Mouse (Mus musculus) left cerebral cortex, adult 11 months (tissue): Measurements from ENCODE around the gene Exog.

ENCODE experiments used
- DNase-seq: peaks from one replicate; pipeline ENCODE4 v3.0.0; 2022; ENCODE audit warnings: low spot score

Gene Exog

GRCm38 (mm10) chr9:119460410-119460809 is 15.7 kb downstream of the Exog start:
- DNase-seq, result peak; percentile 47

GRCm38 (mm10) chr9:119465056-119465455 is 20.3 kb downstream of the Exog start:
- DNase-seq, result no peak

- DNase-seq, result no peak
Observed at GRCm38 (mm10) chr9:119465595-119465994, 20.9 kb downstream of the Exog start.

- DNase-seq, result no peak
Observed at GRCm38 (mm10) chr9:119469691-119470353, 25.1 kb downstream of the Exog start.

GRCm38 (mm10) chr9:119472412-119472918 is 27.7 kb downstream of the Exog start:
- no peak for DNase-seq

- DNase-seq, result no peak
Observed at GRCm38 (mm10) chr9:119473011-119473410, 28.3 kb downstream of the Exog start.

- DNase-seq, result no peak
Observed at GRCm38 (mm10) chr9:119473608-119474164, 28.9 kb downstream of the Exog start.

- no peak for DNase-seq
Observed at GRCm38 (mm10) chr9:119474717-119475611, 30.2 kb downstream of the Exog start.

- no peak for DNase-seq
Observed at GRCm38 (mm10) chr9:119477754-119478153, 33.0 kb downstream of the Exog start.

- no peak for DNase-seq
Observed at GRCm38 (mm10) chr9:119478345-119478744, 33.6 kb downstream of the Exog start.

- no peak for DNase-seq
Observed at GRCm38 (mm10) chr9:119479297-119479696, 34.6 kb downstream of the Exog start.

- DNase-seq, result no peak
Observed at GRCm38 (mm10) chr9:119481612-119482011, 36.9 kb downstream of the Exog start.

GRCm38 (mm10) chr9:119483554-119484353 is 39.0 kb downstream of the Exog start:
- no peak for DNase-seq

- no peak for DNase-seq
Observed at GRCm38 (mm10) chr9:119484420-119484819, 39.7 kb downstream of the Exog start.

GRCm38 (mm10) chr9:119484868-119485267 is 40.1 kb downstream of the Exog start:
- no peak for DNase-seq

GRCm38 (mm10) chr9:119496354-119496753 is 51.6 kb downstream of the Exog start:
- DNase-seq, result no peak

GRCm38 (mm10) chr9:119496960-119497359 is 52.2 kb downstream of the Exog start:
- DNase-seq, result no peak

GRCm38 (mm10) chr9:119497546-119498246 is 53.0 kb downstream of the Exog start:
- no peak for DNase-seq

- DNase-seq, result no peak
Observed at GRCm38 (mm10) chr9:119498247-119498607, 53.5 kb downstream of the Exog start.

GRCm38 (mm10) chr9:119498885-119499284 is 54.1 kb downstream of the Exog start:
- no peak for DNase-seq

GRCm38 (mm10) chr9:119503613-119504012 is 58.9 kb downstream of the Exog start:
- no peak for DNase-seq
